Mouse (Mus musculus) hindbrain, embryonic 15.5 days (tissue): Measurements from ENCODE around the gene Nupl1. TPM values are rescaled to one million over a fixed set of nuclear protein-coding genes. Genes with fewer than 3 reads are reported as not detected.

ENCODE experiments used
- ATAC-seq: fragments of 200-750 bp; cut with Nextera tagmentation; 2 replicates; pipeline ENCODE4 v1.8.0; 2017; ENCODE audit warnings: low read depth, moderate number of reproducible peaks, moderate TSS enrichment; ENCODE audit not compliant: low FRiP score
- H3K27ac ChIP-seq: fragments of 300-500 bp; sonication (generic); replicated peaks from 2 replicates; pipeline ENCODE4 v1.5.1; 2015; ENCODE audit warnings: mild to moderate bottlenecking, inconsistent platforms
- H3K27me3 ChIP-seq: fragments of 300-500 bp; sonication (generic); 2 replicates; pipeline ENCODE4 v1.6.1; 2015; ENCODE audit warnings: control low read depth, inconsistent platforms
- H3K36me3 ChIP-seq: fragments of 300-500 bp; sonication (generic); 2 replicates; pipeline ENCODE4 v1.6.1; 2015; ENCODE audit warnings: control low read depth, inconsistent platforms
- H3K4me1 ChIP-seq: fragments of 300-500 bp; sonication (generic); replicated peaks from 2 replicates; pipeline ENCODE4 v1.6.1; 2015; ENCODE audit warnings: control low read depth, inconsistent platforms
- H3K4me2 ChIP-seq: fragments of 300-500 bp; sonication (generic); 2 replicates; pipeline ENCODE4 v1.6.1; 2015; ENCODE audit warnings: moderate library complexity, mild to moderate bottlenecking, inconsistent platforms
- H3K4me3 ChIP-seq: fragments of 300-500 bp; sonication (generic); 2 replicates; pipeline ENCODE4 v1.5.1; 2015; ENCODE audit warnings: mild to moderate bottlenecking, inconsistent platforms
- H3K9ac ChIP-seq: fragments of 300-500 bp; sonication (generic); 2 replicates; pipeline ENCODE4 v1.6.1; 2015; ENCODE audit warnings: inconsistent platforms
- H3K9me3 ChIP-seq: fragments of 300-500 bp; sonication (generic); 2 replicates; pipeline ENCODE4 v1.6.1; 2016; ENCODE audit warnings: control low read depth, inconsistent platforms
- WGBS: fragments of 180-500 bp; shearing (Covaris S2); methylation state at CpG from one replicate; pipeline ENCODE4 v1.1.7; 2015; 5-methylcytosine and 5-hydroxymethylcytosine counted together
- microRNA counts: library from miRNA; unstranded; fragments of <30 nt; microRNA quantifications from one replicate; lab custom pipeline; 2016
- microRNA-seq: library from miRNA; unstranded; fragments of <30 nt; microRNA quantifications from one replicate; pipeline ENCODE4, GENCODE M21; 2016
- polyA plus RNA-seq: library from polyadenylated mRNA; unstranded; fragments of >200 nt; fragmentation: Nextera tagmentation; extraction: Ambion mirVana; gene quantifications from 2 replicates; pipeline ENCODE4 v1.2.1, GENCODE M21; 2015

Gene Nupl1
- polyA plus RNA-seq, 1 experiment from 2014 or later, result 0.08 TPM

GRCm38 (mm10) chr14:60135801-60136200 is 115.4 kb downstream of the Nupl1 start:
- Histone ChIP-seq H3K36me3 (no peaks in the 10 kb centered on the region), H3K27ac (no peak overlapping the region), H3K4me2 (no peak overlapping the region), H3K27me3 (no peaks in the 10 kb centered on the region), H3K9ac (no peak overlapping the region), H3K4me3 (no peak overlapping the region), H3K4me1 (no peaks in the 10 kb centered on the region), H3K9me3 (no peaks in the 10 kb centered on the region)
- ATAC-seq, result no peak
- WGBS, result 83% methylated on average over 4 of the region's 4 CpGs

GRCm38 (mm10) chr14:60134720-60135119 is 116.5 kb downstream of the Nupl1 start:
- ATAC-seq, result no peak
- no peak overlapping the region for H3K4me2 ChIP-seq
- no peaks in the 10 kb centered on the region for H3K9me3 ChIP-seq
- H3K27ac ChIP-seq, result no peak overlapping the region
- H3K9ac ChIP-seq, result no peak overlapping the region
- H3K27me3 ChIP-seq, result no peaks in the 10 kb centered on the region
- no peak overlapping the region for H3K4me3 ChIP-seq
- no peaks in the 10 kb centered on the region for H3K36me3 ChIP-seq
- no peaks in the 10 kb centered on the region for H3K4me1 ChIP-seq
- 76% methylated on average over 9 of the region's 9 CpGs for WGBS

MicroRNA genes within 50 kb of the gene (microRNA counts, 519-probe panel; counts per million panel counts)
- microRNA mmu-miR-719 (lab: Ali Mortazavi, UCI), result not detected

Small RNAs within 50 kb of the gene (microRNA-seq; reads per million reads assigned to microRNA genes)
- gene Mir719, result not detected

Other genes with a start within 250 kb of the Nupl1 start
- gene Atp8a2, start 54.3 kb downstream of the Nupl1 start, polyA plus RNA-seq, result 42.8 and 46.8 TPM in 2 replicates
- 44.7 and 47.3 TPM in 2 replicates for gene Gm49336, start 76 bp upstream of the Nupl1 start, polyA plus RNA-seq
- gene Mtmr6, start 13.8 kb upstream of the Nupl1 start, polyA plus RNA-seq, result 57.0 and 57.3 TPM in 2 replicates
- 29.9 and 33.9 TPM in 2 replicates for gene Amer2, start 121.8 kb upstream of the Nupl1 start, polyA plus RNA-seq